Mouse (Mus musculus) heart, embryonic 15.5 days (tissue): ENCODE data around the gene Rcbtb2. TPM values are rescaled to one million over a fixed set of nuclear protein-coding genes. Genes with fewer than 3 reads are reported as not detected.

ENCODE experiments used
- ATAC-seq: fragments of 200-750 bp; cut with Nextera tagmentation; replicated peaks from 2 replicates; pipeline ENCODE4 v1.8.0; 2017; ENCODE audit warnings: low read depth, moderate TSS enrichment; ENCODE audit not compliant: insufficient number of reproducible peaks, insufficient read depth, low FRiP score
- H3K27ac ChIP-seq: fragments of 300-500 bp; sonication (generic); 2 replicates; pipeline ENCODE4 v1.5.1; 2015; ENCODE audit warnings: mild to moderate bottlenecking, inconsistent platforms
- H3K27me3 ChIP-seq: fragments of 300-500 bp; sonication (generic); 2 replicates; pipeline ENCODE4 v1.6.1; 2015; ENCODE audit warnings: inconsistent platforms
- H3K36me3 ChIP-seq: fragments of 300-500 bp; sonication (generic); 2 replicates; pipeline ENCODE4 v1.6.1; 2015; ENCODE audit warnings: mild to moderate bottlenecking, inconsistent platforms
- H3K4me1 ChIP-seq: fragments of 300-500 bp; sonication (generic); replicated peaks from 2 replicates; pipeline ENCODE4 v1.6.1; 2015; ENCODE audit warnings: inconsistent platforms
- H3K4me2 ChIP-seq: fragments of 300-500 bp; sonication (generic); 2 replicates; pipeline ENCODE4 v1.6.1; 2015; ENCODE audit warnings: inconsistent platforms, mild to moderate bottlenecking, moderate library complexity
- H3K4me3 ChIP-seq: fragments of 300-500 bp; sonication (generic); 2 replicates; pipeline ENCODE4 v1.5.1; 2015; ENCODE audit warnings: mild to moderate bottlenecking, inconsistent platforms
- H3K9ac ChIP-seq: fragments of 300-500 bp; sonication (generic); 2 replicates; pipeline ENCODE4 v1.6.1; 2015; ENCODE audit warnings: mild to moderate bottlenecking, inconsistent platforms
- H3K9me3 ChIP-seq: fragments of 300-500 bp; sonication (generic); replicated peaks from 2 replicates; pipeline ENCODE4 v1.6.1; 2016; ENCODE audit warnings: inconsistent platforms
- WGBS: fragments of 180-500 bp; shearing (Covaris S2); methylation state at CpG from one replicate; pipeline ENCODE4 v1.1.7; 2015; ENCODE audit warnings: mixed read lengths; 5-methylcytosine and 5-hydroxymethylcytosine counted together
- microRNA counts: library from miRNA; unstranded; fragments of <30 nt; microRNA quantifications from one replicate; lab custom pipeline; 2016
- microRNA-seq: library from miRNA; unstranded; fragments of <30 nt; microRNA quantifications from one replicate; pipeline ENCODE4, GENCODE M21; 2016
- polyA plus RNA-seq: library from polyadenylated mRNA; unstranded; fragments of >200 nt; fragmentation: Nextera tagmentation; extraction: Ambion mirVana; gene quantifications from 2 replicates; pipeline ENCODE4 v1.2.1, GENCODE M21; 2015

Rcbtb2 gene
- polyA plus RNA-seq, 1 experiment from 2014 or later, result 62.0 TPM

DNA sequence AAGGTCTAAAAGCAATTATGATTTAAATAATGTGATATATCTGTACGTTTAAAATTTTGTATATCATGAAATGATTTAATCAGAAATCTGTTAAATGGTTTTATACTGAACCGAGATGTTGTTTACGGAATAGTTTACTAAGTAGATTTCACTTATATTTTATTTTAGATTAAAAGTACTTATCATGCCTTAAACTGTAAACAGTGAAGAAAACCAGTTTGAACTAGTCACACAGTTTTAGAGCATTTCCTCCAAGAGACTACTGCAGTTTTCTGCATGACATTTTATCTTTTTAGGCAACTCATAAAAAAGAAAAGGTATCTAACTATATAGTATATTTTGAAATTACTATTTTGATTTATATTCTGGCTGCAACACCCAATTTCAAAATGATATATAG, 117.0 kb downstream of the Rcbtb2 start:
- 39% methylated on average over 3 of the region's 3 CpGs for WGBS
- Histone ChIP-seq H3K27ac (no peak overlapping the region), H3K9me3 (no peaks in the 10 kb centered on the region)

DNA sequence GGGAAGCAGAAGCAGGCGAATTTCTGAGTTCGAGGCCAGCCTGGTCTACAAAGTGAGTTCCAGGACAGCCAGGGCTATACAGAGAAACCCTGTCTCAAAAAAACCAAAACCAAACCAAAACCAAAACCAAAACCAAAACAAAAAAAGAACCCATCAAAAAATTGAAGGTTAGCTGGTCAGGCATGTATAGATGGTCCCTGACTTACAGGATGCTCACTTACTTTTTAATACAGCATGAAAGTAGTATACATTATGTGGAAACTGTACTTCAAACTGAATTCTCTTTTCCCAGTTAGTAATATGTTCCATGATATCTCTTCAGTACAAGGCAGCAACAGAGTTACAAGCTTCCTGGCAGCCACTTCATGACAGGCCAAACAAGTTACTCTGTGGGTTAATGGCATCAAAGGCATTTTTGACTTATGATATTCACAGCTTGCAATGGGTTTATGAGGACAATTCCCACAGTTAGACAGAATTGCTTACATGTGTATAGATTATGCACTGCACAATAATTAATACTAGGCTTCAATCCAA, 121.3 kb downstream of the Rcbtb2 start:
- Histone ChIP-seq H3K4me3 (no peak overlapping the region), H3K9me3 (no peaks in the 10 kb centered on the region), H3K4me2 (no peak overlapping the region), H3K36me3 (no peaks in the 10 kb centered on the region), H3K27me3 (no peaks in the 10 kb centered on the region), H3K9ac (no peak overlapping the region), H3K27ac (0 out of 2 replicates have a peak overlapping the region, but pooled peaks have one; percentile 13), H3K4me1 (peaks cover 3% of the 10 kb centered on the region; the same call in 1 of the 2 replicates)
- WGBS, result 93% methylated on average over 2 of the region's 2 CpGs
- no peak for ATAC-seq

More for the DNA sequence above, 117.0 kb downstream of the Rcbtb2 start:
- Histone ChIP-seq H3K4me1 (peaks cover 10% of the 10 kb centered on the region), H3K36me3 (no peaks in the 10 kb centered on the region), H3K4me2 (no peak overlapping the region), H3K27me3 (no peaks in the 10 kb centered on the region), H3K4me3 (no peak overlapping the region), H3K9ac (no peak overlapping the region)
- ATAC-seq, result no peak

DNA sequence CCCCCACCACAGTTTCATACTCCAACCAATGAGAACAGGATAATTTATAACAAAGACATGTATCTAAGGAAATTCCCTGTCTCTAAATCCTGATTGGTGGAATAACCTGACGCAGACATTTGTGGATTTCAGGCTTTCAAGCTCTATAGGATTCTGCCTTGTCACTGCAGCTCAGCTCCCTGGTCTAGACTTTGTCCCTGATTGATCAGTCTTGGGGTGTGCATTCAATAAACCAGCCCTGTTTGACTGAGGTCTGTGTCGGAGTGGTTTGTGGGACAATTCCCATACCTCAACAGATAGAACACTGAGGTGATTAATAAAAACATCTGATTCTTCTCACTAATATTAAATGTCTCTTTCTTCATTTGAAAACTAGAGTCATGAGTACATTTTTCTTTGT, 127.2 kb downstream of the Rcbtb2 start:
- no peak for ATAC-seq
- WGBS, result 93% methylated on average over 2 of the region's 2 CpGs
- Histone ChIP-seq H3K4me3 (no peak overlapping the region), H3K27ac (no peak overlapping the region), H3K9ac (no peak overlapping the region), H3K36me3 (no peaks in the 10 kb centered on the region), H3K27me3 (no peaks in the 10 kb centered on the region), H3K4me2 (no peak overlapping the region), H3K9me3 (no peaks in the 10 kb centered on the region), H3K4me1 (no peaks in the 10 kb centered on the region)

DNA sequence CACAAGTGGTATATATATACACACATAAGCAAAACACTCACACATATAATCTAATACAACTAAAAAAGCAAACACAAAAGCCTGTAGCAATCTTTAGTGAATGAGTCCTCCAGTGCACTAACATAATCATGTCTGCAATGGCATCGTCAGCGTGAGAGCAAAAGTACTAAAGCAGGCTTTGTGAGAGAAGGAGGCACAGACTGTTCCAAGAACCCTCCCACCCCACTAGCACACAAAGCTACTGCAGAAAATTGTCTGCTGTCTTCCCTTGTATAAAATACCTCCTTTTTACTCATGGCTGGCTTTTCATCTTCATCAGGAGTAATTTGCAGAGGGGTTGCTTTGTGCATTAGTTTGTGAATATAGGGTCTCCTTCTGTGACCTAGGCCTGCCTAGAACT, 129.4 kb downstream of the Rcbtb2 start:
- no peaks in the 10 kb centered on the region for H3K4me1 ChIP-seq
- no peaks in the 10 kb centered on the region for H3K27me3 ChIP-seq
- H3K9me3 ChIP-seq, result no peaks in the 10 kb centered on the region
- WGBS, result 68% methylated on average over 2 of the region's 2 CpGs
- no peaks in the 10 kb centered on the region for H3K36me3 ChIP-seq
- no peak overlapping the region for H3K4me2 ChIP-seq
- H3K9ac ChIP-seq, result no peak overlapping the region
- no peak for ATAC-seq
- H3K27ac ChIP-seq, result no peak overlapping the region
- H3K4me3 ChIP-seq, result no peak overlapping the region

DNA sequence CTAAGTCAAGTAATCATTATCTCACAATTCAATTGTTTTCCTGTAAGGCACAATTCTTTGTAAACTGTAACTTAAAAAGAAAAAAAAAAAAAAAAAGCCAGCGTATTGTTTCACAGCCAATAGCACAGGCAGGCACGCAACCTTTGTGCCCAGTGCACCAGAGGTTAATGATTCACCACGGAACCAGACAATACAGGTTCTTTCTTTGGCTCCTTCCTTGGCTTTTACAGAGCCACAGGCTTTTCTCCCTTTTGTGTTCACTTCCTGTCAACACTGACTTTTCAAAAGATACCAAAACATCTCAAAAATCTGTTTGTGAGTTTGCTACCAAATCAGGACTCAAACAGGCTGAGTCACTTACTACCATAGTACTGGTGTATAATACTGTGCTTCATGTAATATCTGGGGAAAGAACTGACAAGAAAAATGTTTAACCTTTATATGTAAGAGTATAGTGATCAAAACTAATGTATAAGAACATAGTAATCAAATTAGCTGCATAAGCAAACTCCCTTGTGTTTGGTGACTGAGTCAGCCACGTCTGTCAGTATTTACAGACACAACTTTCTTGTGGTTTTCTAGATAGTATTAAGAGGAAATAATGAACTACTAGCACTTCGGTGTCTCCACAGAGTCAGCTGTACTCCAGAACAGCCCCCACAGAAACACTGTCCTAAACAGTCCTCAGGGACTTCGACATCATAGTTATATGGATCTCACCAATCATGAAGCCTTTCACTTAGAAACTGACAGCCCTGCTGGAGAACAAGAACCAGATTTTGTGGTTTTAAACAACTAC, 130.8 kb downstream of the Rcbtb2 start:
- no peaks in the 10 kb centered on the region for H3K36me3 ChIP-seq
- 62% methylated on average over 6 of the region's 6 CpGs for WGBS
- H3K9ac ChIP-seq, result no peak overlapping the region
- H3K4me1 ChIP-seq, result no peaks in the 10 kb centered on the region
- H3K27me3 ChIP-seq, result no peaks in the 10 kb centered on the region
- ATAC-seq, result no peak
- no peak overlapping the region for H3K4me3 ChIP-seq
- H3K27ac ChIP-seq, result peak overlapping the region; percentile 31; the same call in 1 of the 2 replicates
- no peaks in the 10 kb centered on the region for H3K9me3 ChIP-seq
- no peak overlapping the region for H3K4me2 ChIP-seq

DNA sequence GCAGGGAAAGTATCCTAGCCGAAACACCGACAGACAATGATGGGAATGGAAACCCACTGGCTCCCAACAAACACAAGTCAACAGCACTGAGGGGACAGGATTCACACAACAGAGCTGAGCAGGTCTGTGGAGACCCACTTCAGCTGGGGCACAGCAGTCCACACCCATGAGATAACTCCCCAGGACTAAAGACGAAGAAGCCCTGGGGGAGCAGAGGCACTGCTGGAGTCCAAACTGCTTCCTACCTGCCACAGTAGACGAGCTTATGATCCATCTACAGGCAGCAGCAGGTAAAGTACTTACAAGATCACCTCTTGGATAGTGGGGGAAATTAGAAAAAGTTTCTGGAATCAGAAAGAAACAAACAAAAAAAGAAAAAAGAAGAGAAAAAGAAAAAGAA, 131.6 kb downstream of the Rcbtb2 start:
- no peak overlapping the region for H3K27ac ChIP-seq
- no peaks in the 10 kb centered on the region for H3K27me3 ChIP-seq
- no peak overlapping the region for H3K4me3 ChIP-seq
- no peak for ATAC-seq
- H3K4me1 ChIP-seq, result no peaks in the 10 kb centered on the region
- no peak overlapping the region for H3K4me2 ChIP-seq
- no peaks in the 10 kb centered on the region for H3K36me3 ChIP-seq
- WGBS, result 72% methylated on average over 4 of the region's 4 CpGs
- H3K9me3 ChIP-seq, result no peaks in the 10 kb centered on the region
- H3K9ac ChIP-seq, result no peak overlapping the region

DNA sequence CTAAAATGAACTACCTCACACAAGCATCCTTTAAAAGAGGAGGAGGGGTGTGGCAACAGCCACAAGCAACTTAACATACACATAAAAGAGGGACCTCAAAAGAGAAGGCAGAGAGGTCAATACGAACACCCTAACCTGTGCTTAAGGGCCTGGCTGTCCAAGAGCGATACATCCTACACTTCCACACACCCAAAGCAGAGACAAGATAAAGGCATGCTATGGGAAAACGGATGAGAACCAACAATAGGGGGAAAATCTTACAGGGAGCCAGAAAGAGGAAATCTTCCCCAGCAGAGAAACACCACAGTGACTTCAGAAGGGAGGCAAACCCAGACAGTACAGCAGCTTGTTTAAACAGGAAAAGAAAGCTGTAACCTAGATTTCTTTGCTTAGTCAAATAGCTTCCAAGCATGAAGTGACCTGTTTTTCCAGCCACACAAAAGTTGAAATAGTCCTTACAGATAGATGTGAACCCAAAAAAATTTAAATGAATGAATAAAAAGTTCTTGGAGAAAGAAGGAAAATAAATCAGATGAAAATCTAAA, 132.7 kb downstream of the Rcbtb2 start:
- no peaks in the 10 kb centered on the region for H3K4me1 ChIP-seq
- no peaks in the 10 kb centered on the region for H3K9me3 ChIP-seq
- no peak; the same call in 1 of the 2 replicates for ATAC-seq
- no peak overlapping the region for H3K4me2 ChIP-seq
- H3K36me3 ChIP-seq, result no peaks in the 10 kb centered on the region
- 55% methylated on average over 3 of the region's 3 CpGs for WGBS
- peak overlapping the region; percentile 40; the same call in 1 of the 2 replicates for H3K27ac ChIP-seq
- no peak overlapping the region for H3K4me3 ChIP-seq
- H3K9ac ChIP-seq, result no peak overlapping the region
- no peaks in the 10 kb centered on the region for H3K27me3 ChIP-seq

DNA sequence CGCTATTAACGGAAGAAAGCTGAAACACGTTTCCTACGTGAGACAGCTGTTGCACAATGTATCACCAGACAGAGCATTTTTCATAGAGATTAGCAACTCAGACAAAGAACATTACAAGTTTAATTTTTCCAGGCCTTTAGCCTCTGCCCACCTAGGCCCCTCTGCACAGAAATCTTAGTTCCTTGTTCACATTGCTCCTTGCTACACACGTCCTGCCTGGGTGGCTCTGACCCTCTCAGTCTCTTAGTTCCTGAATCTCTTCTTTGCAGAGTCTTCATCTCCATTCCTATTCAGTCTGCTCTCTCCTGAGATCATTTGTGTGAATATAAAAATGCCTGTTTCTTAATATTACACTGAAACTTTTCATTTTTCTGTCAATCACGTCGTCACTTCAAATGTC, 134.5 kb downstream of the Rcbtb2 start:
- Histone ChIP-seq H3K27me3 (no peaks in the 10 kb centered on the region), H3K4me1 (no peaks in the 10 kb centered on the region), H3K27ac (no peak overlapping the region), H3K9ac (no peak overlapping the region), H3K36me3 (peaks cover 2% of the 10 kb centered on the region; the same call in 1 of the 2 replicates), H3K9me3 (no peaks in the 10 kb centered on the region), H3K4me2 (no peak overlapping the region), H3K4me3 (no peak overlapping the region)
- WGBS, result 62% methylated on average over 7 of the region's 7 CpGs
- ATAC-seq, result no peak

MicroRNAs within 50 kb of the gene (microRNA counts, 519-probe panel; counts per million panel counts)
- microRNA mmu-miR-687 (lab: Ali Mortazavi, UCI), result not detected

Small RNA genes within 50 kb of the gene (microRNA-seq; reads per million reads assigned to microRNA genes)
- not detected for gene Mir687

Other genes with a start within 250 kb of the Rcbtb2 start
- gene Cysltr2, start 73.9 kb upstream of the Rcbtb2 start, polyA plus RNA-seq, result 1.6 TPM in 1 of 2 replicates, not detected in the other
- gene Lpar6, start 114.9 kb downstream of the Rcbtb2 start, polyA plus RNA-seq, result 8.7 and 8.8 TPM in 2 replicates
- gene Rb1, start 202.8 kb downstream of the Rcbtb2 start, polyA plus RNA-seq, result 9.9 and 12.7 TPM in 2 replicates